Mouse (Mus musculus) megakaryocyte, embryonic 14.5 days (primary cell): ENCODE data around the gene Bcar3. TPM values are rescaled to one million over a fixed set of nuclear protein-coding genes. Genes with fewer than 3 reads are reported as not detected.

ENCODE experiments used
- H3K27me3 ChIP-seq: replicated peaks from 2 replicates; pipeline ENCODE3; 2012; ENCODE audit warnings: inconsistent platforms
- H3K36me3 ChIP-seq: replicated peaks from 2 replicates; pipeline ENCODE3; 2012; ENCODE audit warnings: low read length, inconsistent platforms, mixed read lengths
- H3K4me1 ChIP-seq: 2 replicates; pipeline ENCODE4 v1.6.1; 2012; ENCODE audit warnings: inconsistent platforms
- H3K4me3 ChIP-seq: replicated peaks from 2 replicates; pipeline ENCODE3; 2012; ENCODE audit warnings: moderate library complexity, mild to moderate bottlenecking, inconsistent platforms
- H3K9me3 ChIP-seq: 2 replicates; pipeline ENCODE4 v1.6.1; 2012; ENCODE audit warnings: inconsistent platforms
- FLI1 ChIP-seq: IDR thresholded peaks from 2 replicates; pipeline ENCODE4 v1.6.1; 2012; ENCODE audit warnings: low read length, inconsistent platforms, mixed read lengths
- GATA1 ChIP-seq: IDR thresholded peaks from 3 replicates; pipeline ENCODE4 v1.6.1; 2012; ENCODE audit warnings: mixed read lengths, low read length, inconsistent platforms, borderline replicate concordance
- polyA plus RNA-seq: library from polyadenylated mRNA; stranded (reverse); fragments of >175 nt; gene quantifications from 2 replicates; pipeline ENCODE4 v1.2.3, GENCODE M21; 2012; ENCODE audit warnings: low replicate concordance; ENCODE audit not compliant: insufficient read depth

Gene Bcar3
- polyA plus RNA-seq, 1 experiment = 3.6 TPM

DNA sequence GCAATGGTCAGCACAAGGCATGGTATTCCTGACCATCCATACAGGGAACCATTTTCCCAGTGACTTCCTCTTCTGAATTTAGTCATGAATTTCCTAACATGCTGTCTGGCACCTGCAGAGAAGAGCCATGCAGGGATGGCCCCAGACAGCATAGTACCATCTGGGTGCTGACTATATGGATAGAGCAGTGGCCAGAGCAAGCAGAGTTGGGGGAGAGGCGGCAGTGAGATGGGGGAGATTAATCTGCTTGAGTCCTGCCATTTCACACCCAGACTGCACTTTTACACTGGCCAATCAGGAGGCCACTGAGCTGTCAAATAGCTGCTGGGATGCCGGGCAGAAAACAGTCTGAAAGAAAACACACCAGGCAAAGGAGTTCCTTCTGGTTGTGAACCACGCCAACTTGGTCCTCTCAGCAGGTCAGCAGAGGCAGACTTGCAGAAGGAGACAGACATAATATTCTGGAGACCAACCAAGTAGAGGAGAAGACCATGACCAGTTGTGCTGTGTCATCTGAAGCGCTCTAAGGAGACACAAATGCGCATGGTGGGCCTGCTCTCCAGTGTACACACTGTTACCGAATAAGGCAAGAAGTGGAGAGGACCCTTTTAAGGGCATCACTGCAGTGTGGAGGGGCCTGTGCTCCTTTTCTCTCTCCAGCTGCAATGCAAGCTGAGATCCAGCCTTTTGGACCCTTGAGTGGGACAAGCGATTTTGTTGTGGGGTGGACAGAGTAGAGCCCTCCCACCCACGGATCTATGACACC lies 242.2 kb downstream of the Bcar3 start:
- Histone ChIP-seq H3K27me3 (peaks cover 1% of the 10 kb centered on the region), H3K4me1 (peaks cover 19% of the 10 kb centered on the region), H3K36me3 (peaks cover 29% of the 10 kb centered on the region), H3K4me3 (no peak overlapping the region), H3K9me3 (no peaks in the 10 kb centered on the region)
- TF ChIP-seq GATA1 (no peak), FLI1 (no peak)

DNA sequence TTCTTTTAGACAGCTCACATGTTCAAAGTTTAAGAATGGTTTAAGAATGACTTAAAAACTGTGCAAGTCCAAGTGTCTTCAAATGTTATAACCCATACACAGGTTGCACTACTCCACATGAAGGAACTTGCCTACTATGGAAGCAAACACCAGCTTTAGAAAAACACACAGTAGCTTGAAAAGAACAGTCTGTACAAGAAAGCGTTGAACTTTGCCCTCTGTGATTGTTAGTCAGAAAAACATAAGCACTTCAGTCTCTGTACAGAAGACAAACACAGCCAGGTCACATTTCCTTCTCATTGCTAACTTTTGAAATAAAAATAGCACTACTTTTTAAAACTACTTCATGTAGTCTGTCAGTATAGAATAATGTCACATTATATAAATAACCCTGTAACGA lies 244.9 kb downstream of the Bcar3 start:
- Histone ChIP-seq H3K4me1 (peaks cover 28% of the 10 kb centered on the region), H3K27me3 (no peaks in the 10 kb centered on the region), H3K9me3 (no peaks in the 10 kb centered on the region), H3K4me3 (no peak overlapping the region), H3K36me3 (peaks cover 46% of the 10 kb centered on the region)
- TF ChIP-seq FLI1 = no peak
- TF ChIP-seq GATA1 = no peak

DNA sequence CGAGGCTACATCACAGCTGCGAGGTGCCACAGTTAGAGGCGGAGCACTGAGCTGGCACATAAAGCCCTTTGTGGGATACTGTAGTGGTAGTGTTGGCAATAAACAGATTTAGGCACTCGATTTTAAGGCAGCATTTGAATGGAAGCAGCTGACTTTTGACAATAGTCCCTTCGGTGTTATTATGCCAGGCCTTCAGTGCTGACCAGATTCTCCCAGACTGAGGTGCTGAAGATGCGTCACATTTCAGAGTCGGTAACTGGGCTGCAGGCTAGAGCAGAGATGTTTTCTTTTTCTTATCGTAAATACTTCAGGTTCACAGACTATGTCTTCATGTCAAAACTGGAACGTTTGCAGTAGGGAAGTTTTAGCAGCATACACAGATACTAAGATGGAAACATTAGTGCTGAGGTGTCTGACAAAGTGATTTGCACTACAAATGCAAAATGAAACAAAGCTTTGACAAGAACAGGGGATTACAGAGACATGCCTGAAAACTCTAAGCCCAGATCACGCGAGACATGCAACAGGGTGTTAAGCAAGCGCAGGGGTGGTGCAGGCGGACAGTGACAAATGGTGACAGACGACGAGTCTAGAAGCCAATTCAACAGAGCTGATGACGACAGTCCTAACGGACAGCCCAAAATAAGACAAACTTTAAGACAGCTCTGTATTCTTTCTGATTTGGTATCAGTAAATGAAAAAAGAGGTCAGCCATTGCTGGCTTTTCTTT lies 246.2 kb downstream of the Bcar3 start:
- no peak overlapping the region for H3K4me3 ChIP-seq
- TF ChIP-seq GATA1 = no peak
- TF ChIP-seq FLI1 = no peak
- H3K36me3 ChIP-seq = peaks cover 57% of the 10 kb centered on the region
- peaks cover 40% of the 10 kb centered on the region for H3K4me1 ChIP-seq
- no peaks in the 10 kb centered on the region for H3K9me3 ChIP-seq
- H3K27me3 ChIP-seq = no peaks in the 10 kb centered on the region

DNA sequence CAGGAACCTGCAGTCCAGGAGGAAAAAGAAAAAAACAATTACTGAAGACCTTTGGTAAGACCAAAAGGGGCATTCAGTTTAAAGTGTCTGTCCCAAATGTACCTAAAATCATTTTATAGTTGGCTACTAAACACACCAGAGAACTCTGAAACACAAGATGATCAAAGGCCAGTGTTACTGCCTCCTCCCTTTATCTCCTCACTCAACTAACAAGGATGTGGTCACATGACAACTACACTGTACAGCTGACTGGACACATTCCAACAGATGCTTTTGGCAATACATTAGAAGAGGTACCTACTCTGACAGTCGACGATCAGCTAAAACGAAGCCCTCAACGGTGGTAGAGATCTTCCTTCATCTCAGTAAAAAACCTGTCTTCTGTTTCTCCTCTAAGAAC lies 247.0 kb downstream of the Bcar3 start:
- Histone ChIP-seq H3K36me3 (peaks cover 57% of the 10 kb centered on the region), H3K4me3 (no peak overlapping the region), H3K9me3 (no peaks in the 10 kb centered on the region), H3K4me1 (peaks cover 44% of the 10 kb centered on the region), H3K27me3 (no peaks in the 10 kb centered on the region)
- TF ChIP-seq GATA1 = no peak
- TF ChIP-seq FLI1 = no peak

DNA sequence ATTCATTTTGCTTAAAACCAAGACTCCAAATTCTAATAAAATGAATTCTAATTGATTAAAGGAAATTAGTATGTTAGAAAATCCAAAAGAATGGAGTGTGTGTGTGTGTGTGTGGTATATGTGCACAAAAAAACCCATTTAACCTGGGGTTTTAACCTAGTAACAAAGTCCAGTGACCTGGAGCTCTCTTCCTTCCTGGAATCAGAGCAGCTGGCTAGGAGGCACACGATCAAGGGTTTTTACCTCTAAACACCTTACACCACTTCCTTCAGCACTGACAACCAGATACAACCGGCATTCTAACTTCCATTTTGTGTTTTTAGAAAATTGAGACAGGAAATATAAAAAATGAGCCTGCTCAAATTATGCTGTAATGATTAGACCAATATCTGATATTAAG lies 251.4 kb downstream of the Bcar3 start:
- H3K4me3 ChIP-seq = no peak overlapping the region
- TF ChIP-seq GATA1 (no peak), FLI1 (no peak)
- no peaks in the 10 kb centered on the region for H3K27me3 ChIP-seq
- H3K4me1 ChIP-seq = peaks cover 67% of the 10 kb centered on the region
- peaks cover 40% of the 10 kb centered on the region for H3K36me3 ChIP-seq
- no peaks in the 10 kb centered on the region for H3K9me3 ChIP-seq

DNA sequence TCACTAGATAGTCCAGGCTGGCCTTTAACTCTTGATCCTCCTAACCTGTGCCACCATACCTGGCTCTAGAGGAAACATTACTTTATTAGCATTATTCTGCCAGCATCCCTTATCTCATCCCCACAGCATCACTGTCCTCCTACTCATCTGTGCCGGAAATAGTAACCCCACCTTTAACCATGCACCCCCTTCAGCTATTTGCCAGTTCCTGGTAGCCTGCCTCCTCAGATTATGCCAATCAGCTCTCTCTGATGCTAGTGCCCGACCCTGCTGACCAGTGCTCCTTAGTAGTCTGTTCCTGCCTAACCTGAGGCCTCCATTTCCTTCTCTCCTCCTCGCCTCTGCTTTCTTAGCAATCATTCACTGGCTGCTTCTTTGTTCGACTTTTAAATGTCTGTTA lies 253.5 kb downstream of the Bcar3 start:
- Histone ChIP-seq H3K9me3 (no peaks in the 10 kb centered on the region), H3K4me3 (peak overlapping the region; percentile 76), H3K36me3 (peaks cover 24% of the 10 kb centered on the region), H3K27me3 (no peaks in the 10 kb centered on the region), H3K4me1 (peaks cover 59% of the 10 kb centered on the region)
- TF ChIP-seq FLI1 (no peak), GATA1 (no peak)

DNA sequence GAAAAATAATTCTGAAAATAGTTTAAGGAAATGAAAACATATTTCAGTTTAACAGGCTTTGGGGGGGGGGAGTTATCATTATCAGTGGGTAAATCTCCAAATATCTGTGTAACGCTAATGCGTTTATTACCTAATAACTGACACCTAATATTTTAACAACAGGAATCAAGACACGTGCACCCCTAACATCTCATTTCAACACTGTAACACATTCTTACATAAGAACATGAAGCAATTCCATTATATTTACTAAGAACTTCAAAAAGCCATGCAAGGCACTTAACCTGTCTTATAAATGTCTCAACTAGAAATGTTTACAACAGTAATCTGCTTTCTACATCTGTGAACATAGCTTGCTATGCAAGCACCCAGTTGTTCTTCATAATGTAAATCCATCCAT lies 257.2 kb downstream of the Bcar3 start:
- Histone ChIP-seq H3K36me3 (peaks cover 7% of the 10 kb centered on the region), H3K27me3 (no peaks in the 10 kb centered on the region), H3K4me1 (peaks cover 30% of the 10 kb centered on the region), H3K9me3 (no peaks in the 10 kb centered on the region), H3K4me3 (no peak overlapping the region)
- TF ChIP-seq FLI1 = no peak
- TF ChIP-seq GATA1 = no peak

DNA sequence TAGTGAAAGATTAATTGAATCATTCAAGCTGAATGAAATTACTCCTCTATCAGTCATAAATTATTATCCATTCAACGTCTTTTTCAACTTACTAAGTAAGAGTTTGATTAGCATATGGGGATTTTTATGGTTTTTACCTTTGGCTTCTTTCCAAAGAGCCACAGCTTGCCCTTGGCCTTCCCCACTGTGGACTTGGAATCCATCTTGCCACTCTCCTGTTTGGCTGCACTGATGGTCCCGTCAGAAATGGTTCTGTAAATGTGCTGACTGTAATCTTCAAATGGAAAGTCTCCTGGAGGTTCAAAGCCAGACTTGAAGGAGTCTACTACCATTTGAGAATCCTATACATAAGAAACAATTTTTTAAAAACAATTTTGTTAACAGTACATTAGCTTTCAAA lies 263.8 kb downstream of the Bcar3 start:
- H3K4me3 ChIP-seq = no peak overlapping the region
- H3K27me3 ChIP-seq = no peaks in the 10 kb centered on the region
- peaks cover 4% of the 10 kb centered on the region for H3K4me1 ChIP-seq
- H3K36me3 ChIP-seq = peaks cover 7% of the 10 kb centered on the region
- H3K9me3 ChIP-seq = no peaks in the 10 kb centered on the region
- TF ChIP-seq FLI1 (no peak), GATA1 (no peak)

DNA sequence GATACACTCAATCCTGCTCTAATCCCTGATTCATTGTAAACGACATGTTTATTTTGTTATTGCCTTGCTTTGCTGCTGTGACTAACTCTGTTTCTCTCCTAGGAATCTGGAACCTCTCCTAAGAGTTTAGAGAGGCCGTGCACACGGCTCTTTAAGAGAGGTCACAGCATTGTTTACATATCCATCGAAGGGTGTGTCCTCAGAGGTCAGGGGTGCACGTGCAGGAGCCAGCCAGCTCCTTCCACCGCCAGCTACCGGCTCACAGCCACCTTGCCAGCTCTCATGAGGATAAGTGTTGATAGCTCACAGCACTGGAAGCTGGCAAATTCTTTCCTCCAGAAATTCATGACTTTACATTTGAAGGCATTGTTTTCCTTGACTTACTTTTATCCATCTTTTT lies 271.3 kb downstream of the Bcar3 start:
- no peak overlapping the region for H3K4me3 ChIP-seq
- H3K9me3 ChIP-seq = no peaks in the 10 kb centered on the region
- H3K36me3 ChIP-seq = peaks cover 13% of the 10 kb centered on the region
- no peaks in the 10 kb centered on the region for H3K27me3 ChIP-seq
- peaks cover 20% of the 10 kb centered on the region for H3K4me1 ChIP-seq
- TF ChIP-seq GATA1 (no peak), FLI1 (no peak)

DNA sequence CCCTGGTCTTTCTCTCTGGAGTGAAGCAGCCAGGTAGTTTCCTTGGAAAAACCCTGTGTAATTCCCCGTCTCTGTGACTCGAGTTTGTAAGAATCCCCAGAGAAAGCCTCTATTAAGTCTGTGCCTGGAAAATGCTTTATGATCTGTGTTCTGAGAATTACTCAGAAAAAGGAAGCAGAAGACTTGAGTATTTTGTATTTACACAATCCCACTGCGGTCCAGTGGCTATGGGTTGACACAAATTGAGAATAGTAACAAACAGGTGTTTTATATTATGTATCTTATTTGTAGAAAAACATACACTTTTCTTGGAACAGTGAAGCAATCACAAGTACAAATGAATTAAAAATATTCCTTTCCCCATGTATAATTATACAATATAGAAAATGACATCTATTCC lies 272.2 kb downstream of the Bcar3 start:
- Histone ChIP-seq H3K4me1 (peaks cover 20% of the 10 kb centered on the region), H3K9me3 (no peaks in the 10 kb centered on the region), H3K27me3 (no peaks in the 10 kb centered on the region), H3K4me3 (no peak overlapping the region), H3K36me3 (peaks cover 13% of the 10 kb centered on the region)
- TF ChIP-seq GATA1 (no peak), FLI1 (no peak)
